Mouse (Mus musculus) inflammation-experienced regulatory T-cells, adult 6 months (primary cell): Measurements from ENCODE around the gene Cela1. TPM values are rescaled to one million over a fixed set of nuclear protein-coding genes. Genes with fewer than 3 reads are reported as not detected.

Experiments used
- ATAC-seq: one replicate; pipeline ENCODE4 v1.8.0; 2017
- polyA plus RNA-seq, 3 experiments: library from polyadenylated mRNA; unstranded; fragments of 100-300 nt; shearing (Covaris generic); gene quantifications; one replicate each; pipeline ENCODE4 v1.2.1; 2017

The Cela1 gene
- polyA plus RNA-seq, 3 experiments from 2014 or later, result 6.8 to 12.6 (median 8.2) TPM

- ATAC-seq, result no peak
Measured at GRCm38 (mm10) chr15:100635851-100636645, 51.7 kb downstream of the Cela1 start.

DNA sequence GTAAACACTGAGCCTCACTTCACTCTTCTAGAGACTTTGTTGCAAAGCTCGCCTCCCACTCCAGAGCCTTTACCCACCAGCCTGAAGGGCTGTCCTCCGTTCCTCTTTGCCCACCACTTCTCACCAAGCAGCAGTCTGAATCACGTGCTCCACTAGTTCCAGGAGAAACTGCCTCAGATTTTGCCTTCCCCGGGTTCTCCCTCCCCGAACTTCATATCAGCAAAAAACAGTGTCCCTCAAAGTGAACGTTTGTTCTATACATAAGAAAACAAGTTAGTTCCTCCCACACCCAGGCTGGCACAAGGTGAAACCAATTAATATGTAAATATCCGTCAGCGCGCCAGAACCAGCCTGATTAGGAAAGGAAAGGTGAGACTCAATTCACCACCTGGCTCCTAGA lies 52.5 kb downstream of the Cela1 start:
- no peak for ATAC-seq

DNA sequence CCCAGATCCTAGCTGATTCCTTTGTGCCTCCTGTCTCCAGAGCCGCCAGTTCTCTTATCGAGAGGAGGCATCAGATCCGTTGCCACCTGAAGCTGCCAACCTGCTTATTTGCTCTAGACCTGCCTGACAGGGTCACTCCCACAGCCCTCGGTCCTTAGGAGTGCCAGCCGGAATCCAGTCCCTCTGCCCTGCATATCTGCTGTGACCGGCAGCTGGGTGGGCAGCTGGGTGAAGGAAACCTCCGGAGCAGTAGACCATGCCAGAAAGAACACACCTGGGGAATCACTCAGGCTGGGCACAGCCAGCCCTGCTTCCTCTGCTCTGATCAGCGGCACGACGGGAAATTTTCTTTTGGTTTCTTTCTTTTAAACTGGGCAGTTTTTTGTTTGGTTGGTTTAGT lies 54.4 kb downstream of the Cela1 start:
- no peak for ATAC-seq

DNA sequence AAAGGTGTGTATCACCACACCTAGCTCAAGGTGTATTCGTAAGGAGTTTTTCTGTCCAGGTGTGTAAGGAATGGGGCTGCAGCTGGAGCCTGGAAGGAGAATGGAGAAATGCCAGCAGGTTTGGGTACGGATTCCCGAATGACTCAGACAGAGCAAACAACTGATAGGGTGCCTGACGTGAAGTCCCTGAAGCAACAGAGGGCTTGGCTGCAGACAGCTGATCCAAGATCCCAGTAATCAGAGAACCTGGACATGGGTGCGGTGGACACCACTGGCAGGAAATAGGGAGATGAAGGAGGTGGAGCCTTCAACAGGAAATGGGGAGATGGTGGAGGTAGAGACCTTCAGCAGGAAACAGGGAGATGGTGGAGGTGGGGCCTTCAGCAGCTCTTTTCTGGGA lies 55.4 kb downstream of the Cela1 start:
- no peak for ATAC-seq

DNA sequence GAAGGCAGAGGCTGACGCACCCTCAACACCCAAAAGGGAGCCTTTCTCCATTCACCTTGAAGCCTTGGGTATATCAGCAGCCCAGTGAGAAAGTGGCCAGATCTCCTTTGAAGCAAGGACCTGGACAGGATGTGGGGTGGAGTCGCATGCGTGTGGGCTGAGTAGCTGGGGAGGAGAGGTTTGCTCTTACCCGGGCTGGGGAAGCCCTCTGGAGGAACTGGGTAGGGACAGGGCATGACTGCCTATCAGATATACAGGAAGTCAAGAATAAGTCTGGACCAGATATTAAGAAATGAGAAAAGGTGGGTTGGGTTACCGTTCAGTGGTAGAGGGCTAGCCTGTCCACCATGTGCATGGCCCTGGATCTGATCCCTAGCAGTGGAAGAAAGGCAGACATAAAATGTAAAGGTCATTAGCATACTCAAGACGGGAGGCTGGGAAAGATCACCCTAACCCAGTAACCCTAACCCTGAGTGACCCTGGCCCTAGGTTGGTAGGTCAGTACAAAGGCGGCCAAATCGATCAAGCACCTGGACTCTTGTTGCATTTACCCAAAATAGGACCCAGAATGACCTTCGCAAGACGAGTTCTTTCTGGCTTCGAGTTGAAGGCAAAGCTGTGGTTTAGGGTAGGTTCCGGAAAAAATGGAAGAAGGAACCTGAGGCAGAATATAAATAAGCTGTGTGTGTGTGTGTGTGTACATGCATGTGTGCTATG lies 56.1 kb downstream of the Cela1 start:
- ATAC-seq, result no peak

- no peak for ATAC-seq
Measured at GRCm38 (mm10) chr15:100630126-100630525, 57.6 kb downstream of the Cela1 start.

GRCm38 (mm10) chr15:100628797-100629196 lies 58.9 kb downstream of the Cela1 start:
- ATAC-seq, result no peak

- no peak for ATAC-seq
Measured at GRCm38 (mm10) chr15:100627774-100628370, 59.8 kb downstream of the Cela1 start.

DNA sequence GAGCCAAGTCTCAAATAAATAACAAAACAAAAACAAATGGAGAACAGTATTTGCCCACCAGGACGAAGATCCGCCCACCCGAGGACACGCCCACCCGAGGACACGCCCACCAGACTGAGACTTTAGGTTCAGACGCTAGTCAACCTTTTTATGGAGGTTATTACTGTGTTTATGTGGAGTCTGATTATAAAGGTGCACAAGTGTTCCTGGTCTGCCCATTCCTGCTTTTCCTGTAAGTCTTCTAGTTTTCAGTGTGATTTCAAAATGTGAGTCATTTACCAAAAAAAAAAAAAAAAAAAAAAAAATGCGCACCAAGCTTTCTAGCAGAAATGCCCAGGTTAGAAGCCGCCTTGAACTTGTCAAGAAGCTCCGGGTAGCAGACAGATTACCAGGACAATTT lies 60.4 kb downstream of the Cela1 start:
- no peak for ATAC-seq

GRCm38 (mm10) chr15:100624435-100624834 lies 63.3 kb downstream of the Cela1 start:
- no peak for ATAC-seq

Other genes starting within 250 kb of the Cela1 start
- gene Letmd1, start 218.9 kb downstream of the Cela1 start, polyA plus RNA-seq, result 10 to 100 TPM; 24.6 to 58.8 (median 54.5) TPM
- gene Csrnp2, start 192.4 kb downstream of the Cela1 start, polyA plus RNA-seq, result 1 to 10 TPM in 2 of 3 experiments, under 1 TPM in 1; 0.91 to 1.8 (median 1.5) TPM
- 1 to 10 TPM; 3.7 to 8.4 (median 5.6) TPM for gene Tfcp2, start 135.9 kb downstream of the Cela1 start, polyA plus RNA-seq
- gene Pou6f1, start 87.9 kb downstream of the Cela1 start, polyA plus RNA-seq, result 10 to 100 TPM in 2 of 3 experiments, 1 to 10 TPM in 1; 7.4 to 19.8 (median 18.8) TPM
- 100 to 1,000 TPM; 722 to 762 (median 736) TPM for gene Dazap2, start 72.6 kb downstream of the Cela1 start, polyA plus RNA-seq
- gene Smagp, start 51.0 kb downstream of the Cela1 start, polyA plus RNA-seq, result 1 to 10 TPM in 1 of 3 experiments, not detected in 2; 1.3 TPM
- gene Bin2, start 18.4 kb downstream of the Cela1 start, polyA plus RNA-seq, result 100 to 1,000 TPM; 292 to 493 (median 317) TPM
- 10 to 100 TPM; 55.3 to 67.0 (median 65.0) TPM for gene Galnt6, start 41.5 kb upstream of the Cela1 start, polyA plus RNA-seq
- gene Slc4a8, start 73.8 kb upstream of the Cela1 start, polyA plus RNA-seq, result 10 to 100 TPM in 1 of 3 experiments, 1 to 10 TPM in 2; 7.4 to 10.9 (median 9.1) TPM
- gene Scn8a, start 181.9 kb upstream of the Cela1 start, polyA plus RNA-seq, result 1 to 10 TPM in 1 of 3 experiments, under 1 TPM in 2; 0.14 to 1.1 (median 0.78) TPM